Mouse (Mus musculus): Measurements from ENCODE around the gene Ldb3.

Gene Ldb3

GRCm38 (mm10) chr14:34588498-34588897 is at the start of gene Ldb3:
Ldb3 (minus strand) TSS chr14:34588682.
- no peak for DNase-seq (ENCODE audit: extremely low spot score, low read depth, low spot score)

GRCm38 (mm10) chr14:34635721-34636120 is 47.2 kb upstream of the Ldb3 start:
- DNase-seq (ENCODE audit: extremely low spot score, low read depth, low spot score), result no peak

DNA sequence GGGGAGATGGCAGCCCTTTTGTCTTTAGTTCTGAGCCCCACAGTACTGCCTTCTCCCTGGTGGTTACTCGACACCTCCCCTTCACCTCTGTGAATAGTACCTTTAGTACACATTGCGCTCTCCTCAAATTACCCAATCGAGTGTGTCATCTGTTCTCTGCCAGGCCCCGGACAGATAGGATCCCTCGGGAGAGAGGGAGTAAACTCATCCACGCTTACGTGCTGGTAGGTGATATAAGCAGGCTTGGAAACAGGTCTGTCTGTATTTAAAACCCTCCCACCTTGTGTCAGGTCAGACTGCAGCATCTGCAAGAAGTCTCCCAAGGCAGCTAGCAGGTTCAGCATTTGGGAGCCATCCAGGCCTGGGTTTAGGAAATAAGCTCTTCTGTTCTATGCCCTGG is 46.7 kb upstream of the Ldb3 start:
- no peak for DNase-seq (ENCODE audit: extremely low spot score, low read depth, low spot score)

- DNase-seq (ENCODE audit: extremely low spot score, low read depth, low spot score), result no peak
Observed at GRCm38 (mm10) chr14:34632722-34633448, 44.4 kb upstream of the Ldb3 start.

- DNase-seq (ENCODE audit: extremely low spot score, low read depth, low spot score), result no peak
Observed at GRCm38 (mm10) chr14:34626824-34627223, 38.3 kb upstream of the Ldb3 start.

GRCm38 (mm10) chr14:34623531-34624210 is 35.2 kb upstream of the Ldb3 start:
- DNase-seq (ENCODE audit: extremely low spot score, low read depth, low spot score), result no peak

DNA sequence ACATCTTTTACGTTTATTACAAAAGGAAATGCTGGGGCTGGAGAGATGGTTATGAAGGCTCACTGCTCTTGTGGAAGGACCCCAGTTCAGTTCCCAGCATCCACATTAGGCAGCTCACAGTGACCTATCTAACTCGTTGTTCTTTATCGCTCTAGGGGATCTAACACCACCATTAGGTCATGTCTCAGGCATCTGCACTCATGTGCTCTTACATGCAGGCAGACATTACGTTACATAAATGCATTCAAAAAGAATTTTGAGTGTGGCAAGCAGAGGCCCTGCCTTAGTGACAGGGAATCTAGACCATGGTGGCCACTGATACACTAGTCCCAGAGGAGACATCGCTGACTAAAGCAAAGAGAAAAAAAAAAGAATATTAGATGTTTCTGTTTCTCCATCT is 34.6 kb upstream of the Ldb3 start:
- no peak for DNase-seq (ENCODE audit: extremely low spot score, low read depth, low spot score)

- no peak for DNase-seq (ENCODE audit: extremely low spot score, low read depth, low spot score)
Observed at GRCm38 (mm10) chr14:34620611-34621376, 32.3 kb upstream of the Ldb3 start.

- DNase-seq (ENCODE audit: extremely low spot score, low read depth, low spot score), result no peak
Observed at GRCm38 (mm10) chr14:34618808-34619207, 30.3 kb upstream of the Ldb3 start.

- peak; percentile 63 for DNase-seq (ENCODE audit: extremely low spot score, low read depth, low spot score)
Observed at GRCm38 (mm10) chr14:34616821-34617220, 28.3 kb upstream of the Ldb3 start.

DNA sequence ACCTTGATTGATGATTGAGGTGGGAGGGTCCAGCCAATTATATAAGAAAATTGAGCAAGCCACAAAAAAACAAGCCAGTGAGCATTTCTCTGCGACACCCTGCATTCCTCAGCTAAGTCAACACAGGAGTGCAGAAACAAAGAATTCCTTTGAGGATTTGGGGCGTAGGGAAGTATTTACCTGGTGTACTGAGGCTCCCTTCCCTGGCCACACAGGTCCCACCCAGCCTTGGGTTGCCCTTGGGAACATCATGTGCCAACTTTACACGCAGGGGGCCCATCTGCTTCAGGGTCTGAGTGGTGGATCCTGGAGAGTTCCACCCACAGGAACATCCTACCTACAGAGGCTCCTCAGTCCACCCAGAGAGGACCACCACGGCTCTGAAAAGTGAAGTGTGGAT is 27.1 kb upstream of the Ldb3 start:
- no peak for DNase-seq (ENCODE audit: extremely low spot score, low read depth, low spot score)

DNA sequence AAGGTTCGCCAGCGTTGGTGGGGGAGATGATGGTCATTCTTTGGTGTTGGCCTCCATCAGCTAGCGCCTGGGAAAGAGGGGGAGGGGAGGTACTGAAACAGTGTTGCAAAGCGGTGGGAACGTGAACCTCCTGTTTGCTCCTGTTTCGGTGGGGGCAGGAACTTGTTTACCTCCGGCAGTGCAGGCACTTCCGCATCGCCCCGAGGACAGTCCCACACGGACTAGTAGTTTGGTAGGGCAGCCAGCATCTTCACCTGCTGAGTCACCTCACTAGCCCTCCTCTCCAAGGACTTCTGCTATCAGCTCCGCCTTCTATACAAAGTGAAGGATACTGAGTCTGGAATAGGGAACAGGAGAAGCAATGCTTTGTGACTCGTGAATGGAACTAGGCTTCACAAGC is 26.6 kb upstream of the Ldb3 start:
- DNase-seq (ENCODE audit: extremely low spot score, low read depth, low spot score), result no peak

GRCm38 (mm10) chr14:34614551-34614950 is 26.1 kb upstream of the Ldb3 start:
- no peak for DNase-seq (ENCODE audit: extremely low spot score, low read depth, low spot score)

GRCm38 (mm10) chr14:34613523-34613922 is 25.0 kb upstream of the Ldb3 start:
- DNase-seq (ENCODE audit: extremely low spot score, low read depth, low spot score), result no peak

DNA sequence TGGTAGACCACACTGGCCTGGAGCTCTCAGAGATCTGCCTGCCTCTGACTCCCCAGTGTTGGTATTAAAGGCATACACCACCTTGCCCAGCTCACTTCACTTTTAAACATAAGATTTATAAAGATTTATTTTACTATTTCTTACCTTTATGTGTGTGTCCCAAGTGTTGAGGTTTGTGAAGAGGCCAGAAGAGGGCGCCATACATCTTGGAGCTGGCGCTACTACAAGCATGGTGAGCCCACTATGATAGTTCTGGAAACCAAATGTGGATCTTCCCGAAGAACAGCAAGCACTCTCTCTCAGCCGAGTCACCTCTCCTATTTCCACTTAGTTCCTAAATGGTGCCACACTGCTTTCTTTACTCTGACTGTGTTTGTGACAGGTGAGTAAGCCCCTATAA is 23.7 kb upstream of the Ldb3 start:
- DNase-seq (ENCODE audit: extremely low spot score, low read depth, low spot score), result no peak

- no peak for DNase-seq (ENCODE audit: extremely low spot score, low read depth, low spot score)
Observed at GRCm38 (mm10) chr14:34611591-34611990, 23.1 kb upstream of the Ldb3 start.

DNA sequence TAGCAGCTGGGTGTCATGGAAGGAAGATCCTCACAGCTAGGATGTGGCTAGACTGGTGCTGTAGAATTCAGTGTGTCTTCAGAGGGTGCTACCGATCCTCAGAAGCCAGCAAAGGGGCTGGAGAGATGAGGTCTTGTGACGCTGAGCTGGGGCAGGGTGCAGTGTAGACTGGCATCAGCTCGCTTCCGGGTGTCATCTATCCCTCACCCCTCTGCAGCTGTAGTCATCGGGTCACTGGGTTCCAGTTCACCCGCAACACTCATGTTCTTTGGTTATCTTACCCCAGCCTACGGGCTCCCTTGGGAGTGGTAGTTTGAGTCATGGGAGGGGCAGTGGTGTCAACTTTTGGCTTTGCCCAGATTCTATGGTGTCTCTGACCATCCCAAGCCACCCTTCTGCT is 13.4 kb upstream of the Ldb3 start:
- DNase-seq (ENCODE audit: extremely low spot score, low read depth, low spot score), result no peak

GRCm38 (mm10) chr14:34599941-34600340 is 11.5 kb upstream of the Ldb3 start, which contains the start of gene Opn4:
Opn4 (minus strand) TSS chr14:34600142.
- DNase-seq (ENCODE audit: extremely low spot score, low read depth, low spot score), result no peak

DNA sequence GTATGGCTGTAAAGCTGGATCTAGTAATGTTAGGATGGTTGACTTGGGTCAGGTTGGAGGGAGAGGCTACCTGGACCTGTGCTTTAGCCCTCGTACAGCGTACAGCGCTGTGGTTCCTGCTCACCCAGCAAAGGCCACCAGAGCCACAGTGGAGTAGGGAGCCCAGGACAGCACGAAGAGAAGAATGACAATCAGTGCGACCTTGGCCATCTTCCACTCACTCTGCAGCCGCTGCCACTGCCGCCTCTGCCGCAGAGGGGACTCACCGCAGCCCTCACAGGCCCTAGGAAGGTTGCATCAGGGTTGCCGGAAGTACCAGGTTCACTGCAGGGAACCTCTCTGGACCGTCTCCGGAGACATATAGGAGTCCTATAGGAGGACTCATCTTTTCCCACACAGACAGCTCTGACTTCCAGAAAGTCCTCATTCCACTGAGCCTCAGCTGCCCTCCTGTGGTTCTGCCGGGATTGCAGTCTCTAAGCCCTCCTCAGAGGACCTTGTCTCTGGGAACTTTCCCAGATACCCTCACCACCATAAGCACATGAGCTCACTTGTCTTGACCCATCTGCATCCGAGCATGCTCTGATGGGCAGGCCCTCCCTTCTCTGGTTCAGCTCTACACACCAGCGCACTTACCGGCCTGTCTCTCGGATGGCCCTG is 7.2 kb upstream of the Ldb3 start:
- DNase-seq (ENCODE audit: extremely low spot score, low read depth, low spot score), result no peak

DNA sequence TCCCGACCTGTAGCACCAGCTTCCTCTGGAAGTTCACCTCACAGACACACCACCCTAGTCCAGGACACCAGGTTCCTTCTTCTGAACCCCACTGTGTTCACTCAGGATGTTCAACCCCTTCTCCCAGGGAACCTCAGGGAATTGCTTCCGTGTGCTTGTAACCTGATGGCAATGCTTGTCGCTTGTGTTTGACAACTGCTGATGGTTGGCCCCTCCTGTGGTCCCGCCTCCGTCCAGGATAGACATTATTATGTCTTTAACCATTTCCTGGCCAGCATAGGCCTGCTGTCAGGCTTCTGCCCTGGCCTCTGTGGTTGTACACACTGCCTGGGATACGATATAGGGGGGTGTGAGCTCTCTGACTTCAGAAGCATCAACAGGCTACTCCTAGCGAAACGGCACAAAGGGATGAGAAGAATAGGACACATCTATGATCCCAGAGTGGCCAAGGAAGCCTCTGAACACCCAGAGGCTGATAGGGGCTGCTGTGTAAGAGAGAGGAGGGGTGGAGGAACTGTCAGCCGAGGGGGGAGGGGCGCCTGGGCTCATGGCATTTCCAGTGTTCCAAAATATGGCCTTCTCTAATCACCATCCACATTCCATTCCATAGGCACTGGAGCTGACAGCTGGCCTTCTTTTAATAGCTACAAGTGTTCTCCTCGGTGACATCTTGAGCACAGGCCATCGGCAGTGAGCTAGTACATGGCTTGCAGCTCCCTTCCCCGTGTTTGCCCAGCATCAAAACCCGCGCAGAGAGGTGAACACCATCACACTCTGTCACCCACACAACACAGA is 3.5 kb upstream of the Ldb3 start:
- DNase-seq (ENCODE audit: extremely low spot score, low read depth, low spot score), result no peak

Data from hindlimb bud, embryonic 11.5 days (tissue).